Mouse (Mus musculus) stomach, postnatal 0 days (tissue): ENCODE measurements around the gene Atp6v0e. TPM values are rescaled to one million over a fixed set of nuclear protein-coding genes. Genes with fewer than 3 reads are reported as not detected.

Source experiments
- ATAC-seq: fragments of 200-750 bp; cut with Nextera tagmentation; 2 replicates; pipeline ENCODE4 v1.8.0; 2017; ENCODE audit not compliant: low FRiP score, low TSS enrichment
- DNase-seq: peaks from one replicate; pipeline ENCODE4 v3.0.0-alpha.2; 2016; ENCODE audit warnings: low spot score
- H3K27ac ChIP-seq: fragments of 300-500 bp; sonication (generic); replicated peaks from 2 replicates; pipeline ENCODE4 v1.5.1; 2014; ENCODE audit warnings: mild to moderate bottlenecking, control low read depth
- H3K27me3 ChIP-seq: fragments of 300-500 bp; sonication (generic); 2 replicates; pipeline ENCODE4 v1.6.1; 2014; ENCODE audit warnings: low read length; ENCODE audit not compliant: control insufficient read depth, insufficient read depth
- H3K36me3 ChIP-seq: fragments of 300-500 bp; sonication (generic); 2 replicates; pipeline ENCODE4 v1.6.1; 2014; ENCODE audit warnings: low read length, mixed read lengths; ENCODE audit not compliant: control insufficient read depth, insufficient read depth
- H3K4me1 ChIP-seq: fragments of 300-500 bp; sonication (generic); replicated peaks from 2 replicates; pipeline ENCODE4 v1.6.1; 2014; ENCODE audit warnings: antibody characterized with exemption; ENCODE audit not compliant: control insufficient read depth, insufficient read depth
- H3K4me2 ChIP-seq: fragments of 300-500 bp; sonication (generic); replicated peaks from 2 replicates; pipeline ENCODE4 v1.6.1; 2014; ENCODE audit warnings: low read depth, mild to moderate bottlenecking, control low read depth, moderate library complexity
- H3K4me3 ChIP-seq: fragments of 300-500 bp; sonication (generic); 2 replicates; pipeline ENCODE4 v1.5.1; 2014; ENCODE audit warnings: low read depth, low read length, control low read depth
- H3K9ac ChIP-seq: fragments of 300-500 bp; sonication (generic); 2 replicates; pipeline ENCODE4 v1.6.1; 2014; ENCODE audit warnings: mild to moderate bottlenecking, low read length, control low read depth, mixed read lengths
- H3K9me3 ChIP-seq: fragments of 300-500 bp; sonication (generic); 2 replicates; pipeline ENCODE4 v1.6.1; 2016; ENCODE audit warnings: low read length; ENCODE audit not compliant: control insufficient read depth
- CTCF ChIP-seq: IDR thresholded peaks from 2 replicates; pipeline ENCODE4 v1.5.1; 2016; ENCODE audit warnings: antibody characterized with exemption, low read depth, mild to moderate bottlenecking, moderate library complexity
- EP300 ChIP-seq: optimal IDR thresholded peaks from 2 replicates; pipeline ENCODE3; 2016; ENCODE audit warnings: antibody characterized with exemption
- WGBS: fragments of 180-500 bp; shearing (Covaris S2); extraction: QIAGEN DNeasy Blood & Tissue Kit; methylation state at CpG from one replicate; pipeline ENCODE4 v1.1.7; 2014; 5-methylcytosine and 5-hydroxymethylcytosine counted together
- polyA plus RNA-seq: library from polyadenylated mRNA; unstranded; fragments of >200 nt; fragmentation: Nextera tagmentation; extraction: Ambion mirVana; gene quantifications from 2 replicates; pipeline ENCODE4 v1.2.1, GENCODE M21; 2015

Atp6v0e gene
- polyA plus RNA-seq, 1 experiment from 2014 or later, result 334 TPM

GRCm38 (mm10) chr17:26624999-26625398, 38.0 kb upstream of the Atp6v0e start:
- Histone ChIP-seq H3K27ac (no peak overlapping the region), H3K9ac (no peak overlapping the region), H3K9me3 (no peaks in the 10 kb centered on the region), H3K4me1 (no peaks in the 10 kb centered on the region; the same call in 1 of the 2 replicates), H3K4me2 (no peak overlapping the region), H3K4me3 (no peak overlapping the region), H3K27me3 (no peaks in the 10 kb centered on the region), H3K36me3 (peaks cover 12% of the 10 kb centered on the region)
- no peak for TF ChIP-seq EP300
- TF ChIP-seq CTCF, result no peak
- DNase-seq (no peak), ATAC-seq (no peak)
- whole genome bisulfite sequencing, result 94% methylated on average over 10 of the region's 10 CpGs

- H3K4me2 ChIP-seq, result no peak overlapping the region
- no peaks in the 10 kb centered on the region for H3K27me3 ChIP-seq
- ATAC-seq (no peak), DNase-seq (no peak)
- H3K4me3 ChIP-seq, result no peak overlapping the region
- no peak overlapping the region for H3K27ac ChIP-seq
- TF ChIP-seq EP300 (no peak), CTCF (no peak)
- peaks cover 15% of the 10 kb centered on the region for H3K36me3 ChIP-seq
- no peak overlapping the region for H3K9ac ChIP-seq
- 93% methylated on average over 2 of the region's 2 CpGs for WGBS
- H3K4me1 ChIP-seq, result no peaks in the 10 kb centered on the region; the same call in 1 of the 2 replicates
- H3K9me3 ChIP-seq, result no peaks in the 10 kb centered on the region
Observed at GRCm38 (mm10) chr17:26625521-26626010, 37.5 kb upstream of the Atp6v0e start.

- H3K27me3 ChIP-seq, result no peaks in the 10 kb centered on the region
- TF ChIP-seq CTCF (peak; percentile 64), EP300 (no peak)
- H3K9ac ChIP-seq, result no peak overlapping the region
- peaks cover 15% of the 10 kb centered on the region for H3K36me3 ChIP-seq
- no peak overlapping the region for H3K4me3 ChIP-seq
- H3K4me1 ChIP-seq, result no peaks in the 10 kb centered on the region
- H3K4me2 ChIP-seq, result no peak overlapping the region
- no peak for ATAC-seq
- no peaks in the 10 kb centered on the region for H3K9me3 ChIP-seq
- WGBS, result 87% methylated on average over 6 of the region's 6 CpGs
- no peak for DNase-seq
- no peak overlapping the region for H3K27ac ChIP-seq
Observed at GRCm38 (mm10) chr17:26628479-26628878, 34.6 kb upstream of the Atp6v0e start.

- DNase-seq, result no peak
- peaks cover 12% of the 10 kb centered on the region for H3K36me3 ChIP-seq
- ATAC-seq, result no peak
- 96% methylated on average over 3 of the region's 3 CpGs for WGBS
- no peak overlapping the region for H3K9ac ChIP-seq
- no peaks in the 10 kb centered on the region for H3K27me3 ChIP-seq
- TF ChIP-seq EP300 (no peak), CTCF (no peak)
- H3K9me3 ChIP-seq, result no peaks in the 10 kb centered on the region
- no peaks in the 10 kb centered on the region for H3K4me1 ChIP-seq
- no peak overlapping the region for H3K27ac ChIP-seq
- no peak overlapping the region for H3K4me2 ChIP-seq
- H3K4me3 ChIP-seq, result no peak overlapping the region
Observed at GRCm38 (mm10) chr17:26628936-26629335, 34.1 kb upstream of the Atp6v0e start.

GRCm38 (mm10) chr17:26631811-26632327, 31.2 kb upstream of the Atp6v0e start:
- Histone ChIP-seq H3K4me1 (no peaks in the 10 kb centered on the region), H3K4me3 (no peak overlapping the region), H3K4me2 (no peak overlapping the region), H3K36me3 (peaks cover 26% of the 10 kb centered on the region), H3K27me3 (no peaks in the 10 kb centered on the region), H3K9ac (no peak overlapping the region), H3K27ac (no peak overlapping the region), H3K9me3 (no peaks in the 10 kb centered on the region)
- ATAC-seq, result no peak
- DNase-seq, result no peak
- 70% methylated on average over 8 of the region's 8 CpGs for WGBS
- TF ChIP-seq CTCF (no peak), EP300 (no peak)

- no peak for DNase-seq
- Histone ChIP-seq H3K4me1 (no peaks in the 10 kb centered on the region), H3K9ac (no peak overlapping the region), H3K4me3 (no peak overlapping the region), H3K27me3 (no peaks in the 10 kb centered on the region), H3K36me3 (peaks cover 26% of the 10 kb centered on the region), H3K4me2 (no peak overlapping the region), H3K9me3 (no peaks in the 10 kb centered on the region), H3K27ac (no peak overlapping the region)
- WGBS, result 94% methylated on average over 8 of the region's 9 CpGs
- TF ChIP-seq EP300 (no peak), CTCF (no peak)
- ATAC-seq, result no peak
Observed at GRCm38 (mm10) chr17:26633186-26633585, 29.8 kb upstream of the Atp6v0e start.
